Mouse (Mus musculus): Measurements from ENCODE around the gene Il10rb. TPM values are rescaled to one million over a fixed set of nuclear protein-coding genes. Genes with fewer than 3 reads are reported as not detected.
A peak's percentile ranks its signal among the peaks of the same experiment; 100 is the strongest.
"Not testable (repeated sequence)": the region's sequence is repeated elsewhere in the genome, so short reads cannot be mapped to it uniquely, and the experiment has no call there.

The Il10rb gene
- total and polyA plus RNA-seq, 3 experiments: 32.1 to 37.9 (median 36.1) TPM

DNA sequence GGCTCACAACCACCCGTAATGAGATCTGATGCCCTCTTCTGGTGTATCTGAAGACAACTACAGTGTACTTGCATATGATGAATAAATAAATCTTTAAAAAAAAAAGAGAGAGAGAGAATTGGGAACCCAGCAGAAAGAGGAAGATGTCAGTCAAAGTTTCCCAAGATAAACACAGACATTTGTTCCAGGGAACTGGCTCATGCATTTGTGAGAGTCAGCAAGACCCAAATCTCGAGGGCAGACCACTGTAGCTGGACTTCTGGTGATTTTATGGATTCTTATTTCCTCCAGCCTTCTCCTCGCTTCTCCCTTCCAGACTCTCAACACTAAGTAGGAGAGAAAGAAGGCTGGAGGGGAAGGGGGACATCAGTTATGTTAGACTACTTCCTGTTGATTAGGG, 32.1 kb downstream of the Il10rb start:
- Histone ChIP-seq H3K4me2 (ENCODE audit: insufficient read depth, low read depth, poor library complexity, severe bottlenecking) (no peak overlapping the region), H3K27me3 (replicated peaks) (no peaks in the 10 kb centered on the region), H3K36me3 (replicated peaks in 1 of 2; ENCODE audit: control insufficient read depth in 1 of 2, insufficient read depth in 1 of 2, low read length in 1 of 2) (no peaks in the 10 kb centered on the region), H3K4me1 (ENCODE audit: control insufficient read depth in 1 of 2, insufficient read depth in 2 of 2) (peaks cover 19 to 47% of the 10 kb centered on the region in 2 experiments), H3K9me3 (replicated peaks; ENCODE audit: low read length) (no peaks in the 10 kb centered on the region), H3K27ac (ENCODE audit: insufficient read depth, low read depth) (no peak overlapping the region), H3K9ac (ENCODE audit: insufficient read depth, low read depth) (no peak overlapping the region), H3K4me3 (replicated peaks in 1 of 3; ENCODE audit: low read depth in 2 of 3, low read length in 2 of 3, poor library complexity in 1 of 3) (no peak overlapping the region), H3K79me2 (replicated peaks; ENCODE audit: control insufficient read depth, extremely low read depth, insufficient read depth, poor library complexity, severe bottlenecking) (no peaks in the 10 kb centered on the region)
- DNase-seq (ENCODE audit: extremely low read depth): no peak
- in situ Hi-C loops (cut with MboI; ENCODE audit: low pct_ligation_motif_present, low pct_unique_long_range_greater_than_20kb, low sequenced_read_pairs) (no loop called here), dilution Hi-C loops (cut with MboI; ENCODE audit: extremely low pct_ligation_motif_present, extremely low pct_unique_long_range_greater_than_20kb, low sequenced_read_pairs) (no loop called here)
- TF ChIP-seq SMC3 (IDR thresholded peaks at IDR 0.05; ENCODE audit: low read depth, low read length) (peak; percentile 22; the same call in 1 of the 2 replicates), POLR2A (IDR thresholded peaks at IDR 0.05; ENCODE audit: low read depth, low read length) (no peak), MAZ (IDR thresholded peaks at IDR 0.05; ENCODE audit: low read depth, low read length) (no peak), CTCF (conservative IDR thresholded peaks at IDR 0.05 in 1 of 2, IDR thresholded peaks at IDR 0.05 in 1 of 2; ENCODE audit: low read depth in 2 of 2, low read length in 2 of 2) (peak in 1 of 2 experiments; percentile 42; a peak in 2 of 4 replicates), EP300 (IDR thresholded peaks at IDR 0.05; ENCODE audit: low read length) (no peak), CHD1 (IDR thresholded peaks at IDR 0.05; ENCODE audit: low read depth, low read length) (no peak), USF1 (IDR thresholded peaks at IDR 0.05; ENCODE audit: low read depth, low read length) (no peak), USF2 (conservative IDR thresholded peaks at IDR 0.05; ENCODE audit: low read depth, low read length) (no peak), MAFK (IDR thresholded peaks at IDR 0.05; ENCODE audit: insufficient replicate concordance, low read length) (no peak), JUN (IDR thresholded peaks at IDR 0.05; ENCODE audit: insufficient read depth, low read depth, low read length) (no peak), GABPA (IDR thresholded peaks at IDR 0.05; ENCODE audit: insufficient replicate concordance, low read depth, low read length) (no peak), MAX (IDR thresholded peaks at IDR 0.05; ENCODE audit: low read length) (no peak), TBP (conservative IDR thresholded peaks at IDR 0.05; ENCODE audit: low read depth, low read length) (no peak), ZC3H11A (IDR thresholded peaks at IDR 0.05; ENCODE audit: low read depth, low read length) (no peak), RAD21 (IDR thresholded peaks at IDR 0.05; ENCODE audit: low read depth, low read length) (no peak; the same call in 1 of the 2 replicates), RCOR1 (conservative IDR thresholded peaks at IDR 0.05; ENCODE audit: low read depth, low read length) (no peak), ZNF384 (IDR thresholded peaks at IDR 0.05; ENCODE audit: low read depth, low read length) (peak; percentile 46; the same call in 1 of the 2 replicates), ETS1 (conservative IDR thresholded peaks at IDR 0.05; ENCODE audit: low read depth, low read length) (no peak)

DNA sequence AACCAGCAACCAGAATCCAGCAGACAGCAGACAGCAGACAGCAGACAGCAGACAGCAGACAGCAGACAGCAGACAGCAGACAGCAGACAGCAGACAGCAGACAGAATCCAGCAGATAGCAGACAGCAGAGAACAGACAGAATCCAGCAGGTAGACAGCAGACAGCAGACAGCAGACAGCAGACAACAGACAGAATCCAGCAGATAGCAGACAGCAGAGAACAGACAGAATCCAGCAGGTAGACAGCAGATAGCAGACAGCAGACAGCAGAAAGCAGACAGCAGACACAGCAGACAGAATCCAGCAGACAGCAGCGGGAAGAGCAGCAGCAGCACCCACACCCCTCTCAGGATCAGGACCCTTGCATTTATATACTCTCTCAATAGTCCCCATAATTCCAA, 32.6 kb downstream of the Il10rb start:
- H3K4me2 ChIP-seq (ENCODE audit: insufficient read depth, low read depth, poor library complexity, severe bottlenecking); H3K4me3 ChIP-seq (replicated peaks in 1 of 3; ENCODE audit: low read depth in 2 of 3, low read length in 2 of 3, poor library complexity in 1 of 3); in situ Hi-C loops (cut with MboI; ENCODE audit: low pct_ligation_motif_present, low pct_unique_long_range_greater_than_20kb, low sequenced_read_pairs); H3K9ac ChIP-seq (ENCODE audit: insufficient read depth, low read depth); H3K79me2 ChIP-seq (replicated peaks; ENCODE audit: control insufficient read depth, extremely low read depth, insufficient read depth, poor library complexity, severe bottlenecking); H3K27me3 ChIP-seq (replicated peaks); H3K36me3 ChIP-seq (replicated peaks in 1 of 2; ENCODE audit: control insufficient read depth in 1 of 2, insufficient read depth in 1 of 2, low read length in 1 of 2); dilution Hi-C loops (cut with MboI; ENCODE audit: extremely low pct_ligation_motif_present, extremely low pct_unique_long_range_greater_than_20kb, low sequenced_read_pairs); DNase-seq (ENCODE audit: extremely low read depth); H3K27ac ChIP-seq (ENCODE audit: insufficient read depth, low read depth); H3K9me3 ChIP-seq (replicated peaks; ENCODE audit: low read length): not testable (repeated sequence)
- peaks cover 15 to 47% of the 10 kb centered on the region in 2 experiments for H3K4me1 ChIP-seq (ENCODE audit: control insufficient read depth in 1 of 2, insufficient read depth in 2 of 2)

Measured in CH12.LX (cell line).